ENCODE assay signal across 7 mouse cellular contexts in the genomic region with DNA sequence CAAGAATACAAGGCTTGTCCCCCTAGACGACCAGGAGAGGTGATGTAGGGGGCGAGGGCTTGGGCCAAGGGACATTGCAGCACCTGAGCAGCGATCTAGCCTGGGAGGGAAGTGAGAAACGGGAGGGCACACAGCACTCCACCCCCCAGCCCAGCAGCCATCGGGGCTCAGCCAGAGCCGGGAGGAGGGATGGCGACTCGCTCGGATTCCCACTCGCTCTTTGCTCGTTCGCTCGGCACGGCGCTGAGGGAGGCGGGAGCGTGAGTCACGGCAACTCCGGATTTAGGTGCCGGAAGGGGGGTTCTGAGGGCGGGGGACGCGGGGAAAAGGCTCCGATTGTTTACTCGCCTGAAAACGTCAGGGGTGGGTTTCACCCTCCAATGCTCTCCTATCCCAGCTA. TPM values are rescaled to one million over a fixed set of nuclear protein-coding genes. Genes with fewer than 3 reads are reported as not detected.
DNase-seq lines count a peak whose midpoint lies in the region; ATAC-seq lines count a peak whose summit lies in the region.

No protein-coding gene starts in this region.

- H3K9me3 ChIP-seq in megakaryocyte, embryonic 14.5 days, result no peaks in the 10 kb centered on the region
- H3K9me3 ChIP-seq in embryonic facial prominence, embryonic 11.5 days (replicated peaks; ENCODE audit: control insufficient read depth, low read length), result no peaks in the 10 kb centered on the region
- H3K9me3 ChIP-seq in limb, embryonic 11.5 days (ENCODE audit: control insufficient read depth, low read length), result no peaks in the 10 kb centered on the region; the same call in 1 of the 2 replicates

- H3K27me3 ChIP-seq in megakaryocyte, embryonic 14.5 days (replicated peaks), result peaks cover 55% of the 10 kb centered on the region
- peaks cover 39% of the 10 kb centered on the region for H3K27me3 ChIP-seq in embryonic facial prominence, embryonic 11.5 days (ENCODE audit: control insufficient read depth, insufficient read depth, low read length)
- H3K27me3 ChIP-seq in limb, embryonic 11.5 days (ENCODE audit: control insufficient read depth, insufficient read depth, low read length), result peaks cover 46% of the 10 kb centered on the region

- H3K4me3 ChIP-seq in megakaryocyte, embryonic 14.5 days (replicated peaks), result peak overlapping the region; percentile 88
- H3K4me3 ChIP-seq in embryonic facial prominence, embryonic 11.5 days (ENCODE audit: low read depth, low read length), result peak overlapping the region; percentile 7; the same call in 1 of the 2 replicates
- H3K4me3 ChIP-seq in limb, embryonic 11.5 days (ENCODE audit: low read depth, low read length), result no peak overlapping the region

- no peak for DNase-seq in embryonic facial prominence, embryonic 11.5 days (ENCODE audit: low spot score)
- peak; percentile 48 for DNase-seq in heart, postnatal 4 days
- DNase-seq in limb, embryonic 11.5 days (ENCODE audit: low spot score), result no peak
- peak; percentile 79 for DNase-seq in right cerebral cortex, postnatal 14 days
- DNase-seq in urinary bladder, postnatal 10 days (ENCODE audit: low spot score), result no peak

- no peaks in the 10 kb centered on the region for H3K36me3 ChIP-seq in megakaryocyte, embryonic 14.5 days (replicated peaks; ENCODE audit: low read length)
- no peaks in the 10 kb centered on the region for H3K36me3 ChIP-seq in embryonic facial prominence, embryonic 11.5 days (replicated peaks; ENCODE audit: control insufficient read depth, insufficient read depth, low read depth, low read length)
- no peaks in the 10 kb centered on the region for H3K36me3 ChIP-seq in limb, embryonic 11.5 days (ENCODE audit: control insufficient read depth, insufficient read depth, low read length)

- ATAC-seq in megakaryocyte, adult 5-6 weeks (ENCODE audit: poor library complexity, severe bottlenecking), result no peak
- no peak for ATAC-seq in embryonic facial prominence, embryonic 11.5 days (replicated peaks; ENCODE audit: insufficient number of reproducible peaks, low FRiP score, low TSS enrichment, low read depth)
- ATAC-seq in limb, embryonic 11.5 days (ENCODE audit: insufficient number of reproducible peaks, low FRiP score, low TSS enrichment, low read depth), result no peak

- under 1% methylated on average over 26 of the region's 26 CpGs for WGBS in embryonic facial prominence, embryonic 11.5 days
- WGBS in limb, embryonic 11.5 days, result under 1% methylated on average over 21 of the region's 26 CpGs

- peaks cover 82% of the 10 kb centered on the region for H3K4me1 ChIP-seq in megakaryocyte, embryonic 14.5 days
- H3K4me1 ChIP-seq in embryonic facial prominence, embryonic 11.5 days (ENCODE audit: control insufficient read depth, insufficient read depth, low read length), result peaks cover 14% of the 10 kb centered on the region
- peaks cover 39% of the 10 kb centered on the region for H3K4me1 ChIP-seq in limb, embryonic 11.5 days (ENCODE audit: control insufficient read depth, insufficient read depth, low read length)

- H3K9ac ChIP-seq in embryonic facial prominence, embryonic 11.5 days (replicated peaks; ENCODE audit: low read length), result no peak overlapping the region
- H3K9ac ChIP-seq in limb, embryonic 11.5 days (ENCODE audit: low read length), result no peak overlapping the region

- no peak overlapping the region for H3K27ac ChIP-seq in embryonic facial prominence, embryonic 11.5 days (replicated peaks; ENCODE audit: low read depth, low read length)
- no peak overlapping the region for H3K27ac ChIP-seq in limb, embryonic 11.5 days (replicated peaks; ENCODE audit: low read depth, low read length)

- H3K4me2 ChIP-seq in embryonic facial prominence, embryonic 11.5 days (ENCODE audit: low read depth, low read length), result peak overlapping the region; percentile 30
- H3K4me2 ChIP-seq in limb, embryonic 11.5 days (ENCODE audit: low read depth, severe bottlenecking), result peak overlapping the region; percentile 3

RNA-seq across cellular contexts. Expression of a gene that starts 1.4 kb away (rescaled TPM):
- 8.2 and 26.2 TPM in 2 replicates for polyA plus RNA-seq in megakaryocyte, embryonic 14.5 days (2012; ENCODE audit: insufficient read depth, low replicate concordance)
- 6.8 and 7.3 TPM in 2 replicates for total RNA-seq in megakaryocyte, adult 5-6 weeks (2015)
- 3.0 and 3.9 TPM in 2 replicates for total RNA-seq in megakaryocyte, adult 5-6 weeks (2017)
- 3.8 and 4.7 TPM in 2 replicates for polyA plus RNA-seq in embryonic facial prominence, embryonic 11.5 days (2014; fragmentation: Nextera tagmentation; extraction: Ambion mirVana)
- 10 to 100 TPM; 18.7 to 21.1 TPM for total RNA-seq in heart, postnatal 4 days (2021)
- polyA plus RNA-seq in limb, embryonic 11.5 days (2014; fragmentation: Nextera tagmentation; extraction: Ambion mirVana), result 3.3 and 5.3 TPM in 2 replicates

RNA-seq across cellular contexts. Expression of a gene that starts 14.3 kb away (rescaled TPM):
- polyA plus RNA-seq in megakaryocyte, embryonic 14.5 days (2012; ENCODE audit: insufficient read depth, low replicate concordance), result 62.5 and 150 TPM in 2 replicates
- total RNA-seq in megakaryocyte, adult 5-6 weeks (2015), result 39.6 and 49.0 TPM in 2 replicates
- total RNA-seq in megakaryocyte, adult 5-6 weeks (2017), result 149 and 165 TPM in 2 replicates
- polyA plus RNA-seq in embryonic facial prominence, embryonic 11.5 days (2014; fragmentation: Nextera tagmentation; extraction: Ambion mirVana), result 371 and 374 TPM in 2 replicates
- total RNA-seq in heart, postnatal 4 days (2021), result 100 to 1,000 TPM; 145 to 158 TPM
- 407 and 424 TPM in 2 replicates for polyA plus RNA-seq in limb, embryonic 11.5 days (2014; fragmentation: Nextera tagmentation; extraction: Ambion mirVana)

RNA-seq across cellular contexts. Expression of a gene that starts 33.0 kb away (rescaled TPM):
- polyA plus RNA-seq in megakaryocyte, embryonic 14.5 days (2012; ENCODE audit: insufficient read depth, low replicate concordance), result 15.5 and 17.9 TPM in 2 replicates
- 24.9 and 30.9 TPM in 2 replicates for total RNA-seq in megakaryocyte, adult 5-6 weeks (2015)
- total RNA-seq in megakaryocyte, adult 5-6 weeks (2017), result 33.5 and 37.0 TPM in 2 replicates
- 5.4 and 7.1 TPM in 2 replicates for polyA plus RNA-seq in embryonic facial prominence, embryonic 11.5 days (2014; fragmentation: Nextera tagmentation; extraction: Ambion mirVana)
- 1 to 10 TPM; 7.7 to 8.2 TPM for total RNA-seq in heart, postnatal 4 days (2021)
- 8.1 and 9.7 TPM in 2 replicates for polyA plus RNA-seq in limb, embryonic 11.5 days (2014; fragmentation: Nextera tagmentation; extraction: Ambion mirVana)

Comparison
In these comparisons a context has a peak if more than half of its experiments do, and no peak if none do; other contexts are left out.
1. DNase-seq: peak in heart, postnatal 4 days (single experiment) and right cerebral cortex, postnatal 14 days (single experiment); none in embryonic facial prominence, embryonic 11.5 days (single experiment), limb, embryonic 11.5 days (single experiment) and urinary bladder, postnatal 10 days (single experiment).